Mouse (Mus musculus) myocyte (in vitro differentiated cells): ENCODE data around the gene Gpr183. TPM values are rescaled to one million over a fixed set of nuclear protein-coding genes. Genes with fewer than 3 reads are reported as not detected.

ENCODE experiments used
- H3K27me3 ChIP-seq: one replicate; pipeline ENCODE4 v1.6.1; 2011; ENCODE audit not compliant: control insufficient read depth, insufficient read depth, insufficient read length
- H3K36me3 ChIP-seq: one replicate; pipeline ENCODE4 v1.6.1; 2011; ENCODE audit not compliant: control insufficient read depth, insufficient read depth
- H3K4me2 ChIP-seq: one replicate; pipeline ENCODE4 v1.6.1; 2011; ENCODE audit warnings: low read depth, control low read depth
- H3K4me3 ChIP-seq: one replicate; pipeline ENCODE4 v1.5.1; 2011; ENCODE audit warnings: mild to moderate bottlenecking, control low read depth, moderate library complexity
- H3K79me2 ChIP-seq: one replicate; pipeline ENCODE4 v1.6.1; 2011; ENCODE audit not compliant: control insufficient read depth, insufficient read depth
- H3ac ChIP-seq: one replicate; pipeline ENCODE4 v1.6.1; 2011; ENCODE audit not compliant: control insufficient read depth, insufficient read length
- CEBPB ChIP-seq: IDR thresholded peaks from 2 replicates; pipeline ENCODE4 v1.6.1; 2011; ENCODE audit warnings: mild to moderate bottlenecking, moderate library complexity; ENCODE audit not compliant: poor library complexity, insufficient read depth, severe bottlenecking
- E2F4 ChIP-seq: IDR thresholded peaks from one replicate; pipeline ENCODE4 v1.6.1; 2011; ENCODE audit warnings: mild to moderate bottlenecking, control low read depth, moderate library complexity; ENCODE audit not compliant: insufficient read depth
- MAX ChIP-seq: IDR thresholded peaks from one replicate; pipeline ENCODE4 v1.6.1; 2011; ENCODE audit warnings: low read depth, mild to moderate bottlenecking, control low read depth
- MYOD1 ChIP-seq, 3 experiments: IDR thresholded peaks; one replicate each; pipeline ENCODE4 v1.6.1; 2011; ENCODE audit warnings: control low read depth in 2 of 3, low read depth in 2 of 3, mild to moderate bottlenecking in 2 of 3, moderate library complexity in 1 of 3; ENCODE audit not compliant: insufficient read length in 2 of 3, control insufficient read depth in 1 of 3
- MYOG ChIP-seq, 3 experiments: IDR thresholded peaks; one replicate each; pipeline ENCODE4 v1.6.1; 2011; ENCODE audit warnings: control low read depth in 2 of 3, low read depth in 2 of 3, mild to moderate bottlenecking in 2 of 3; ENCODE audit not compliant: insufficient read length in 2 of 3, control insufficient read depth in 1 of 3, insufficient read depth in 1 of 3
- POLR2A ChIP-seq: IDR thresholded peaks from one replicate; pipeline ENCODE4 v1.6.1; 2011; ENCODE audit warnings: low read depth, mild to moderate bottlenecking, control low read depth, moderate library complexity; ENCODE audit not compliant: insufficient read length
- POLR2AphosphoS2 ChIP-seq: IDR thresholded peaks from one replicate; pipeline ENCODE4 v1.6.1; 2011; ENCODE audit warnings: low read depth, control low read depth; ENCODE audit not compliant: insufficient read length
- REST ChIP-seq: IDR thresholded peaks from one replicate; pipeline ENCODE4 v1.6.1; 2011; ENCODE audit warnings: mild to moderate bottlenecking, control low read depth, moderate library complexity; ENCODE audit not compliant: insufficient read depth, insufficient read length
- SRF ChIP-seq: IDR thresholded peaks from one replicate; pipeline ENCODE4 v1.6.1; 2011; ENCODE audit warnings: low read depth; ENCODE audit not compliant: control insufficient read depth, insufficient read length
- TCF12 ChIP-seq: IDR thresholded peaks from one replicate; pipeline ENCODE4 v1.6.1; 2011; ENCODE audit warnings: mild to moderate bottlenecking, control low read depth; ENCODE audit not compliant: poor library complexity, insufficient read depth, severe bottlenecking
- TCF3 ChIP-seq: IDR thresholded peaks from one replicate; pipeline ENCODE4 v1.6.1; 2011; ENCODE audit warnings: low read depth, control low read depth; ENCODE audit not compliant: insufficient read length
- USF1 ChIP-seq: IDR thresholded peaks from one replicate; pipeline ENCODE4 v1.6.1; 2011; ENCODE audit warnings: low read depth, mild to moderate bottlenecking, control low read depth, moderate library complexity
- polyA plus RNA-seq: library from polyadenylated mRNA; unstranded; fragments of >200 nt; fragmentation: generic; extraction: Trizol; gene quantifications from one replicate; pipeline ENCODE4 v1.2.1, GENCODE M21; 2012; ENCODE audit warnings: missing spikeins

Gpr183 gene
- polyA plus RNA-seq, 1 experiment, result 0.02 TPM

GRCm38 (mm10) chr14:122010301-122010700 lies 45.3 kb upstream of the Gpr183 start:
- H3K79me2 ChIP-seq, result no peaks in the 10 kb centered on the region
- TF ChIP-seq POLR2A (no peak), REST (no peak), POLR2AphosphoS2 (no peak), USF1 (no peak), TCF3 (no peak), SRF (no peak), MYOD1 (IDR thresholded peaks at IDR 0.05; ENCODE audit: control insufficient read depth in 1 of 3, insufficient read length in 2 of 3, low read depth in 2 of 3) (no peak), TCF12 (no peak)

DNA sequence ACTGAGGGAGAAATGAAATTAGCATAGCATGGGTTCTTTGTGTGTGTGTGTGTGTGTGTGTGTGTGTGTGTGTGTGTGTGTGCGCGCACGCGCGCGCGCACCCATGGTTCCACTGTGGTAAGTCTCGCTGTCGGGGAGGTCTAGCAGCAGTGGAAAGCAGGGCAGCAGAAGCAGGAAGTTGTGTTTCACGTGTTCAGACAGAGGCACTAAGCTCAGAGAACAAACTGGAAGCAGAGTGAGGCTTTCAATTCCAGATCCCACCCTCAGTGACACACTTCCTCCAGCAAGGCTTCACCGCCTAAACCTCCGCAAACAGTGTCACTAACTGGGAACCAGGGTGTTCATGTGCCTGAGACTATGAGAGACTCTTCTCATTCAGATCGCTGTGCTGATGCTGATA lies 44.5 kb upstream of the Gpr183 start:
- Histone ChIP-seq H3K79me2 (no peaks in the 10 kb centered on the region), H3K4me3 (no peak overlapping the region), H3K4me2 (no peak overlapping the region), H3K36me3 (no peaks in the 10 kb centered on the region), H3ac (no peak overlapping the region), H3K27me3 (no peaks in the 10 kb centered on the region)
- TF ChIP-seq POLR2A (no peak), E2F4 (no peak), MAX (no peak), TCF3 (no peak)

More at GRCm38 (mm10) chr14:122010301-122010700, 45.3 kb upstream of the Gpr183 start:
- Histone ChIP-seq H3K36me3 (no peaks in the 10 kb centered on the region), H3ac (no peak overlapping the region), H3K4me2 (no peak overlapping the region), H3K27me3 (no peaks in the 10 kb centered on the region), H3K4me3 (no peak overlapping the region)

DNA sequence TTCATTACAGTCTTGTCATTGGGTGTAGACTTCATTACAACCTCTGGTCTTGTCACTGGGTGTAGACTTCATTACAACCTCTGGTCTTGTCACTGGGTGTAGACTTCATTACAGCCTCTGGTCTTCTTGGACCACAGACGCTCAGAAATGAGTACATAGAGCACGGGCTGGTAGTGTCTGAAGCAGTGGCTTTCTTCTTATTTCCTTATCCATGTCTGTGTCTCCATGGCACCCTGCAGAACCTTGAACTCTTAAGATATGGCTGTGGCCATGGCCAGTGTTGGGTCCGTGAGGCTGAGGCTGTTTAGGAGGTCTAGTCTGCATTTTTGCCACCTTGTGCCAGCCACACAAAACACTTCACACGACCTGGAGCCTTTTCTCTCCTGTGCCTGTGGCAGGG lies 43.3 kb upstream of the Gpr183 start:
- Histone ChIP-seq H3ac (no peak overlapping the region), H3K36me3 (no peaks in the 10 kb centered on the region), H3K4me3 (no peak overlapping the region), H3K79me2 (no peaks in the 10 kb centered on the region), H3K27me3 (no peaks in the 10 kb centered on the region), H3K4me2 (no peak overlapping the region)
- TF ChIP-seq MYOG (IDR thresholded peaks at IDR 0.05; ENCODE audit: control insufficient read depth in 1 of 3, insufficient read depth in 1 of 3, insufficient read length in 2 of 3, low read depth in 2 of 3) (no peak), REST (no peak), SRF (no peak), MAX (no peak), USF1 (no peak), POLR2A (no peak), CEBPB (no peak), E2F4 (no peak), MYOD1 (IDR thresholded peaks at IDR 0.05; ENCODE audit: control insufficient read depth in 1 of 3, insufficient read length in 2 of 3, low read depth in 2 of 3) (no peak), TCF12 (no peak), POLR2AphosphoS2 (no peak), TCF3 (no peak)

GRCm38 (mm10) chr14:122003812-122004211 lies 38.8 kb upstream of the Gpr183 start:
- Histone ChIP-seq H3K36me3 (no peaks in the 10 kb centered on the region), H3K27me3 (no peaks in the 10 kb centered on the region), H3K4me2 (no peak overlapping the region), H3ac (no peak overlapping the region), H3K4me3 (no peak overlapping the region), H3K79me2 (no peaks in the 10 kb centered on the region)
- TF ChIP-seq TCF3 (no peak), POLR2AphosphoS2 (no peak), MYOD1 (IDR thresholded peaks at IDR 0.05; ENCODE audit: control insufficient read depth in 1 of 3, insufficient read length in 2 of 3, low read depth in 2 of 3) (no peak), TCF12 (no peak), REST (no peak), MAX (no peak), MYOG (IDR thresholded peaks at IDR 0.05; ENCODE audit: control insufficient read depth in 1 of 3, insufficient read depth in 1 of 3, insufficient read length in 2 of 3, low read depth in 2 of 3) (no peak), USF1 (no peak)

DNA sequence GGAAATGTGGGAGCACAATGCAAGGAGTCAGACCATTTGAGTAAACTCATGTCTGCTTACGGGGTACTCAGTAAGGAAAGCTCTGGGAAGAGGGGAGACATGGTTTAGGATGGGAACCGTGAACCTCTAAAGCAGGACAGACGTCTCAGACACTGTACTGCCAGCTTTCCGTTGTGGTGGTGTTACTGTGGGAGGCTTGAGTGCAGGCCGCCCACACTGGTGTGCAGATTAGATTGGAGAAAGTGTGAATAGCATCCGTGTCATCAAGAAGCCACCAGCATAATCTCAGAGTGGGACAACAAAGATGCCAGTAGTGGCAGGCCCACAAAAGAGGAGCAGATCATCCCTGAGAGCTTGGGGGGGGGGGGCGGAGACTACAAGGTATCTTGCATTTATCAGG lies 37.2 kb upstream of the Gpr183 start:
- TF ChIP-seq POLR2AphosphoS2 (no peak), TCF3 (no peak), MAX (no peak), TCF12 (no peak), MYOG (IDR thresholded peaks at IDR 0.05; ENCODE audit: control insufficient read depth in 1 of 3, insufficient read depth in 1 of 3, insufficient read length in 2 of 3, low read depth in 2 of 3) (no peak), MYOD1 (IDR thresholded peaks at IDR 0.05; ENCODE audit: control insufficient read depth in 1 of 3, insufficient read length in 2 of 3, low read depth in 2 of 3) (no peak), SRF (no peak), POLR2A (no peak), E2F4 (no peak), REST (no peak), USF1 (no peak), CEBPB (no peak)
- Histone ChIP-seq H3K79me2 (no peaks in the 10 kb centered on the region), H3K36me3 (no peaks in the 10 kb centered on the region), H3ac (no peak overlapping the region), H3K4me2 (no peak overlapping the region), H3K27me3 (no peaks in the 10 kb centered on the region), H3K4me3 (no peak overlapping the region)
